Mouse (Mus musculus) heart, embryonic 11.5 days (tissue): ENCODE results near the gene En2. TPM values are rescaled to one million over a fixed set of nuclear protein-coding genes. Genes with fewer than 3 reads are reported as not detected.
A peak's percentile ranks its signal among the peaks of the same experiment; 100 is the strongest.

Source experiments
- ATAC-seq: fragments of 200-750 bp; cut with Nextera tagmentation; replicated peaks from 2 replicates; pipeline ENCODE4 v1.8.0; 2017; ENCODE audit warnings: moderate library complexity; ENCODE audit not compliant: insufficient number of reproducible peaks, low FRiP score, low TSS enrichment
- H3K27ac ChIP-seq: fragments of 300-500 bp; sonication (generic); 2 replicates; pipeline ENCODE4 v1.5.1; 2014; ENCODE audit warnings: mild to moderate bottlenecking, low read depth, low read length
- H3K27me3 ChIP-seq: fragments of 300-500 bp; sonication (generic); 2 replicates; pipeline ENCODE4 v1.6.1; 2014; ENCODE audit warnings: mild to moderate bottlenecking, low read length, mixed read lengths; ENCODE audit not compliant: control insufficient read depth, insufficient read depth
- H3K36me3 ChIP-seq: fragments of 300-500 bp; sonication (generic); 2 replicates; pipeline ENCODE4 v1.6.1; 2014; ENCODE audit warnings: mild to moderate bottlenecking, low read length, moderate library complexity, mixed read lengths; ENCODE audit not compliant: control insufficient read depth, insufficient read depth
- H3K4me1 ChIP-seq: fragments of 300-500 bp; sonication (generic); 2 replicates; pipeline ENCODE4 v1.6.1; 2014; ENCODE audit warnings: low read length; ENCODE audit not compliant: control insufficient read depth, insufficient read depth
- H3K4me2 ChIP-seq: fragments of 300-500 bp; sonication (generic); 2 replicates; pipeline ENCODE4 v1.6.1; 2014; ENCODE audit warnings: mild to moderate bottlenecking, moderate library complexity
- H3K4me3 ChIP-seq: fragments of 300-500 bp; sonication (generic); 2 replicates; pipeline ENCODE4 v1.5.1; 2014; ENCODE audit warnings: low read depth, low read length
- H3K9ac ChIP-seq: fragments of 300-500 bp; sonication (generic); 2 replicates; pipeline ENCODE4 v1.6.1; 2014; ENCODE audit warnings: mild to moderate bottlenecking, low read depth, low read length, moderate library complexity
- H3K9me3 ChIP-seq: fragments of 300-500 bp; sonication (generic); replicated peaks from 2 replicates; pipeline ENCODE4 v1.6.1; 2016; ENCODE audit warnings: low read length; ENCODE audit not compliant: control insufficient read depth
- WGBS: fragments of 180-500 bp; shearing (Covaris S2); extraction: QIAGEN DNeasy Blood & Tissue Kit; methylation state at CpG from one replicate; pipeline ENCODE4 v1.1.7; 2014; ENCODE audit not compliant: insufficient replicate concordance; 5-methylcytosine and 5-hydroxymethylcytosine counted together
- polyA plus RNA-seq: library from polyadenylated mRNA; unstranded; fragments of >200 nt; fragmentation: Nextera tagmentation; extraction: Ambion mirVana; gene quantifications from 2 replicates; pipeline ENCODE4 v1.2.1, GENCODE M21; 2014

The En2 gene
- polyA plus RNA-seq, 1 experiment from 2014 or later = not detected

GRCm38 (mm10) chr5:28166256-28167231 is 1.1 kb downstream of the En2 start:
- H3K27ac ChIP-seq = no peak overlapping the region
- H3K27me3 ChIP-seq = peaks cover 91% of the 10 kb centered on the region
- H3K4me2 ChIP-seq = peak overlapping the region; percentile 95
- WGBS = under 1% methylated on average over 111 of the region's 111 CpGs
- no peak for ATAC-seq
- peaks cover 8% of the 10 kb centered on the region; the same call in 1 of the 2 replicates for H3K4me1 ChIP-seq
- no peaks in the 10 kb centered on the region for H3K36me3 ChIP-seq
- peak overlapping the region; percentile 47 for H3K4me3 ChIP-seq
- no peak overlapping the region; the same call in 1 of the 2 replicates for H3K9ac ChIP-seq
- no peaks in the 10 kb centered on the region for H3K9me3 ChIP-seq

DNA sequence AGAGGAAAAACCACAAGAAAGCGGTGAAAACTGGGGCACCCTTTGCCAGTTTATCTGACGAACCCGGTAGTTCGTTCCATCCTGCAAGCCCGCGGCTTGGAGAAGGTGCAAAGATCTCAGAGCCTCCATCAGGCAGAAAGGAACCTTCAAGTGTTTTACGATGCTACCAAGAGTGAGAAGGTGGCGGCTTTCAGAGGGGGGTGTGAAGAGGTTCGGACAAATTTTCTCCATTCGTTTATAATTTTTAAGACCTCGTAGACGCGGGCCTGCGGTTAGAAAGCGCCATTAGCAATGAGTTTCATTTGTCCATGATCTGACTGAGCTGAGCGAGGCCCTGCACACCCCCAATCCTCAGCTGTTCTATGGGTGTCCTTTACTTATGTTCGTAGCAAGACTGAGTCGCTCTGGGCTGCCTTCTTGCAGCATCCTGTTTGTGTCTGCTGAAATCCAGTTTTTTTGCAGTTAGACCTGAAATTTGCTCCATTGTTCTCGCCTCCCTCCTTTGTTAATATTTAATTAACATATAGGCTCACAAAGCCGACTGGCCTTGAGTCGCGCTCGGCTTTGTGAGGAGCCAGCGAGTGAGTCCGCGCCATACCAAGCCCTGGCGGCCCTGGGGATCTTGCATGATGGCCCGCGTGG is 2.2 kb downstream of the En2 start:
- Histone ChIP-seq H3K4me1 (peaks cover 8% of the 10 kb centered on the region; the same call in 1 of the 2 replicates), H3K36me3 (no peaks in the 10 kb centered on the region), H3K4me3 (peak overlapping the region; percentile 16), H3K4me2 (no peak overlapping the region), H3K9me3 (no peaks in the 10 kb centered on the region), H3K9ac (no peak overlapping the region), H3K27me3 (peaks cover 91% of the 10 kb centered on the region), H3K27ac (no peak overlapping the region)
- WGBS = 2% methylated on average over 29 of the region's 29 CpGs
- ATAC-seq = no peak

DNA sequence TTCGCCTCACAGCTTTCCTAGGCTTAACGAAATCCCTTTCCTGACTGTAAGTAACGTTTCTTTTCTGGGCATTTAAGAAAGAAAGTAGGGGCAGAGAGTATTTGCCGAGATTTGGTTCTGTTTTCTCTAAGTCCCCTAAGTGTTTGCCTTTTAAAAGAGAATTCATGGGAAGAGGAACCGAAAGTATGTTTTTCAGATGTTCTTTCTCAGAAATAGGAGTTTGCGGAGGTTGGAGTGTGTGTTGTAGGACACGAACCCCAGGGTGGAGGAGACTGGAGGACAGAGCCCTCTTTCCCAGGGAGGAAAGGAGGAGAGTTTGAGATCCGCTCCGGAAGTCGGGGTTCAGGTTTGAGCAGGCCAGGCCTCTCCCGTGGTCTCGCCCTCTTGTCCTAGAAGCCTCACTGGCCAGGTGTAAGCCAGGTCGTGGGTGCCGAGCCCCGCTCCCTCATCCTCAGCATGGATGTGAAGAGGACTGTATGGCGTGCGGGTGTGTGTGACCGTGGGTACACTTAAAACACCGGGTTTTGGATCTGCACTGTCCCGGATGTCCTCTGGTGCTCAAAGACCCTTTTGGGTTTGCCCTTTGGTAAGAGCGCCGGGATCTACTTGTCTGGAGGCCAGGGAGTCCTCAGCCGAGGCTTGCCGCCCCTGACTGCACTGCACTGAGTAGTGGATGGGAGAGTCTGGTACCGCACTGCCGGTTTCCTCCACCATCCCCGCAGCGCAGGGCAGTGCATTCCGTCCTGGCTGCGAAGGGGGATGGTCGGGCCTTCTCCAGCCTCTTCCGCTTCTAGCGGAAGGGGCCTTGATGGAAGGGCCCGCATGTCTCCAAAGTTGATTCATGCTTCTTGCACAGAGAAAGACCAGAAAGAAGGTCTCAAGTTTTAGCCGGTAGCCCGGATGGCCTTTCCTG is 3.0 kb downstream of the En2 start:
- H3K4me3 ChIP-seq = peak overlapping the region; percentile 16
- no peaks in the 10 kb centered on the region for H3K9me3 ChIP-seq
- no peak overlapping the region for H3K9ac ChIP-seq
- no peak overlapping the region for H3K27ac ChIP-seq
- H3K27me3 ChIP-seq = peaks cover 91% of the 10 kb centered on the region
- peaks cover 8% of the 10 kb centered on the region; the same call in 1 of the 2 replicates for H3K4me1 ChIP-seq
- no peak for ATAC-seq
- H3K4me2 ChIP-seq = peak overlapping the region; percentile 23
- WGBS = under 1% methylated on average over 36 of the region's 36 CpGs
- no peaks in the 10 kb centered on the region for H3K36me3 ChIP-seq

GRCm38 (mm10) chr5:28169166-28169801 is 3.8 kb downstream of the En2 start:
- 5% methylated on average over 5 of the region's 5 CpGs for WGBS
- H3K27ac ChIP-seq = no peak overlapping the region
- no peaks in the 10 kb centered on the region for H3K9me3 ChIP-seq
- H3K27me3 ChIP-seq = peaks cover 91% of the 10 kb centered on the region
- no peak for ATAC-seq
- H3K9ac ChIP-seq = no peak overlapping the region
- H3K4me1 ChIP-seq = peaks cover 8% of the 10 kb centered on the region; the same call in 1 of the 2 replicates
- no peak overlapping the region for H3K4me2 ChIP-seq
- H3K4me3 ChIP-seq = no peak overlapping the region
- H3K36me3 ChIP-seq = no peaks in the 10 kb centered on the region

DNA sequence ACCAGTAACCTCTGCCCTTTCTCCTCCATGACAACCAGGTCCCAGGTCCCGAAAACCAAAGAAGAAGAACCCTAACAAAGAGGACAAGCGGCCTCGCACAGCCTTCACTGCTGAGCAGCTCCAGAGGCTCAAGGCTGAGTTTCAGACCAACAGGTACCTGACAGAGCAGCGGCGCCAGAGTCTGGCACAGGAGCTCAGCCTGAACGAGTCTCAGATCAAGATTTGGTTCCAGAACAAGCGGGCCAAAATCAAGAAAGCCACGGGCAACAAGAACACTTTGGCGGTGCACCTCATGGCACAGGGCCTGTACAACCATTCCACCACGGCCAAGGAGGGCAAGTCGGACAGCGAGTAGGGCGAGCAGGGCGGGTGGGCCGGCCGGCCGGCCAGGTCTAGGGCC is 4.6 kb downstream of the En2 start:
- no peaks in the 10 kb centered on the region for H3K9me3 ChIP-seq
- no peak overlapping the region for H3K27ac ChIP-seq
- H3K27me3 ChIP-seq = peaks cover 91% of the 10 kb centered on the region
- peaks cover 8% of the 10 kb centered on the region; the same call in 1 of the 2 replicates for H3K4me1 ChIP-seq
- H3K4me3 ChIP-seq = no peak overlapping the region
- H3K9ac ChIP-seq = no peak overlapping the region
- H3K4me2 ChIP-seq = no peak overlapping the region
- 3% methylated on average over 17 of the region's 17 CpGs for WGBS
- no peaks in the 10 kb centered on the region for H3K36me3 ChIP-seq
- no peak for ATAC-seq

- H3K27ac ChIP-seq = no peak overlapping the region
- H3K27me3 ChIP-seq = peaks cover 92% of the 10 kb centered on the region
- no peak overlapping the region for H3K4me2 ChIP-seq
- 1% methylated on average over 19 of the region's 19 CpGs for WGBS
- no peak overlapping the region for H3K4me3 ChIP-seq
- peaks cover 7% of the 10 kb centered on the region; the same call in 1 of the 2 replicates for H3K4me1 ChIP-seq
- ATAC-seq = no peak
- H3K9me3 ChIP-seq = no peaks in the 10 kb centered on the region
- H3K9ac ChIP-seq = no peak overlapping the region
- no peaks in the 10 kb centered on the region for H3K36me3 ChIP-seq
These were observed 5.4 kb downstream of the En2 start for GRCm38 (mm10) chr5:28170892-28171291.

DNA sequence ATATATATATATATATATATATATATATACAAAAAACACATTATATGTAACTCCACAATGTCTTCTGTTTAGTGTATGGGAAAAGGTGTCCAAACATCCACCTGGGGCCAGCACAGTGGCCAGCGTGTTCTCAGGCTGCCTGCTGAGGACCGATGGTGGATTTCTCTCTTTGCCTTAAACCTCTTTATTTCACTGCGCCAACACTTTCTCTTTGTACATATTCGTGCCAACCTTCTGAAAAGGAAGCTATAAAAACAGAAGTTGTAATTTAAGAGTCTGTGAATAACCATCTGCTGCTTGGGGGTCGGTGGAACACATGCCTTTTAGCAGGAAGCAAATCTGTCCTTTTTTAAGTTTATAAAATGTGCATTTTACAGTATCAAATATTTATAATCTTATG is 6.2 kb downstream of the En2 start:
- H3K9me3 ChIP-seq = no peaks in the 10 kb centered on the region
- no peak overlapping the region for H3K4me2 ChIP-seq
- peaks cover 2% of the 10 kb centered on the region; the same call in 1 of the 2 replicates for H3K4me1 ChIP-seq
- H3K36me3 ChIP-seq = no peaks in the 10 kb centered on the region
- no peak for ATAC-seq
- no peak overlapping the region for H3K9ac ChIP-seq
- 22% methylated on average over 5 of the region's 5 CpGs for WGBS
- no peak overlapping the region for H3K4me3 ChIP-seq
- peaks cover 92% of the 10 kb centered on the region for H3K27me3 ChIP-seq
- no peak overlapping the region for H3K27ac ChIP-seq
